Mouse (Mus musculus): ENCODE measurements around the gene Nup107. TPM values are rescaled to one million over a fixed set of nuclear protein-coding genes. Genes with fewer than 3 reads are reported as not detected.
A peak's percentile ranks its signal among the peaks of the same experiment; 100 is the strongest.

Nup107 gene
- polyA plus RNA-seq, 1 experiment from 2014 or later = 104 TPM

- ATAC-seq (replicated peaks; ENCODE audit: low FRiP score) (no peak), DNase-seq (ENCODE audit: low spot score) (no peak)
- 94% methylated on average over 7 of the region's 7 CpGs for WGBS
- H3K27ac ChIP-seq (ENCODE audit: low read depth, low read length) = no peak overlapping the region
- no peak overlapping the region for H3K4me2 ChIP-seq (ENCODE audit: low read depth, low read length, severe bottlenecking)
- no peaks in the 10 kb centered on the region for H3K4me1 ChIP-seq (replicated peaks; ENCODE audit: control insufficient read depth, insufficient read depth, low read length)
- no peak overlapping the region for H3K4me3 ChIP-seq (ENCODE audit: low read depth, low read length)
- H3K36me3 ChIP-seq (ENCODE audit: control insufficient read depth, insufficient read depth, low read length) = no peaks in the 10 kb centered on the region; the same call in 1 of the 2 replicates
- no peak overlapping the region for H3K9ac ChIP-seq (ENCODE audit: low read length)
- H3K27me3 ChIP-seq (ENCODE audit: control insufficient read depth, insufficient read depth, low read length) = no peaks in the 10 kb centered on the region
- H3K9me3 ChIP-seq (ENCODE audit: control insufficient read depth, low read length) = no peaks in the 10 kb centered on the region
Observed at GRCm38 (mm10) chr10:117773106-117773720, 19.3 kb downstream of the Nup107 start.

GRCm38 (mm10) chr10:117772364-117773105 is 20.0 kb downstream of the Nup107 start:
- no peak overlapping the region for H3K4me3 ChIP-seq (ENCODE audit: low read depth, low read length)
- no peak overlapping the region for H3K27ac ChIP-seq (ENCODE audit: low read depth, low read length)
- H3K27me3 ChIP-seq (ENCODE audit: control insufficient read depth, insufficient read depth, low read length) = no peaks in the 10 kb centered on the region
- no peaks in the 10 kb centered on the region for H3K4me1 ChIP-seq (replicated peaks; ENCODE audit: control insufficient read depth, insufficient read depth, low read length)
- WGBS = 91% methylated on average over 17 of the region's 17 CpGs
- H3K9ac ChIP-seq (ENCODE audit: low read length) = no peak overlapping the region
- ATAC-seq (replicated peaks; ENCODE audit: low FRiP score) (no peak), DNase-seq (ENCODE audit: low spot score) (peak; percentile 4)
- no peaks in the 10 kb centered on the region; the same call in 1 of the 2 replicates for H3K36me3 ChIP-seq (ENCODE audit: control insufficient read depth, insufficient read depth, low read length)
- H3K9me3 ChIP-seq (ENCODE audit: control insufficient read depth, low read length) = no peaks in the 10 kb centered on the region
- H3K4me2 ChIP-seq (ENCODE audit: low read depth, low read length, severe bottlenecking) = no peak overlapping the region

- no peak overlapping the region for H3K4me2 ChIP-seq (ENCODE audit: low read depth, low read length, severe bottlenecking)
- WGBS = 96% methylated on average over 10 of the region's 10 CpGs
Observed at GRCm38 (mm10) chr10:117771131-117771510, 21.4 kb downstream of the Nup107 start.

GRCm38 (mm10) chr10:117770286-117771130 is 22.0 kb downstream of the Nup107 start:
- no peaks in the 10 kb centered on the region for H3K9me3 ChIP-seq (ENCODE audit: control insufficient read depth, low read length)
- no peaks in the 10 kb centered on the region for H3K4me1 ChIP-seq (replicated peaks; ENCODE audit: control insufficient read depth, insufficient read depth, low read length)
- peaks cover 3% of the 10 kb centered on the region; the same call in 1 of the 2 replicates for H3K36me3 ChIP-seq (ENCODE audit: control insufficient read depth, insufficient read depth, low read length)
- no peaks in the 10 kb centered on the region for H3K27me3 ChIP-seq (ENCODE audit: control insufficient read depth, insufficient read depth, low read length)
- H3K27ac ChIP-seq (ENCODE audit: low read depth, low read length) = no peak overlapping the region
- H3K9ac ChIP-seq (ENCODE audit: low read length) = no peak overlapping the region
- DNase-seq (ENCODE audit: low spot score) (no peak), ATAC-seq (replicated peaks; ENCODE audit: low FRiP score) (no peak)
- 94% methylated on average over 18 of the region's 18 CpGs for WGBS
- no peak overlapping the region for H3K4me2 ChIP-seq (ENCODE audit: low read depth, low read length, severe bottlenecking)
- H3K4me3 ChIP-seq (ENCODE audit: low read depth, low read length) = no peak overlapping the region

More at GRCm38 (mm10) chr10:117771131-117771510, 21.4 kb downstream of the Nup107 start:
- no peaks in the 10 kb centered on the region for H3K27me3 ChIP-seq (ENCODE audit: control insufficient read depth, insufficient read depth, low read length)
- no peak for DNase-seq (ENCODE audit: low spot score)
- no peaks in the 10 kb centered on the region for H3K4me1 ChIP-seq (replicated peaks; ENCODE audit: control insufficient read depth, insufficient read depth, low read length)
- no peak overlapping the region for H3K27ac ChIP-seq (ENCODE audit: low read depth, low read length)
- ATAC-seq (replicated peaks; ENCODE audit: low FRiP score) = no peak
- H3K4me3 ChIP-seq (ENCODE audit: low read depth, low read length) = no peak overlapping the region
- H3K36me3 ChIP-seq (ENCODE audit: control insufficient read depth, insufficient read depth, low read length) = no peaks in the 10 kb centered on the region; the same call in 1 of the 2 replicates
- H3K9ac ChIP-seq (ENCODE audit: low read length) = no peak overlapping the region
- no peaks in the 10 kb centered on the region for H3K9me3 ChIP-seq (ENCODE audit: control insufficient read depth, low read length)

GRCm38 (mm10) chr10:117769541-117770285 is 22.8 kb downstream of the Nup107 start:
- ATAC-seq (replicated peaks; ENCODE audit: low FRiP score) = no peak
- no peak overlapping the region for H3K27ac ChIP-seq (ENCODE audit: low read depth, low read length)
- no peaks in the 10 kb centered on the region for H3K27me3 ChIP-seq (ENCODE audit: control insufficient read depth, insufficient read depth, low read length)
- no peaks in the 10 kb centered on the region for H3K9me3 ChIP-seq (ENCODE audit: control insufficient read depth, low read length)
- H3K4me3 ChIP-seq (ENCODE audit: low read depth, low read length) = no peak overlapping the region
- 92% methylated on average over 9 of the region's 9 CpGs for WGBS
- DNase-seq (ENCODE audit: low spot score) = no peak
- no peak overlapping the region for H3K9ac ChIP-seq (ENCODE audit: low read length)
- no peak overlapping the region for H3K4me2 ChIP-seq (ENCODE audit: low read depth, low read length, severe bottlenecking)
- peaks cover 5% of the 10 kb centered on the region; the same call in 1 of the 2 replicates for H3K36me3 ChIP-seq (ENCODE audit: control insufficient read depth, insufficient read depth, low read length)
- H3K4me1 ChIP-seq (replicated peaks; ENCODE audit: control insufficient read depth, insufficient read depth, low read length) = no peaks in the 10 kb centered on the region

- Histone ChIP-seq H3K36me3 (ENCODE audit: control insufficient read depth, insufficient read depth, low read length) (peaks cover 5% of the 10 kb centered on the region; the same call in 1 of the 2 replicates), H3K9me3 (ENCODE audit: control insufficient read depth, low read length) (no peaks in the 10 kb centered on the region), H3K4me3 (ENCODE audit: low read depth, low read length) (no peak overlapping the region), H3K9ac (ENCODE audit: low read length) (no peak overlapping the region), H3K27me3 (ENCODE audit: control insufficient read depth, insufficient read depth, low read length) (no peaks in the 10 kb centered on the region), H3K4me1 (replicated peaks; ENCODE audit: control insufficient read depth, insufficient read depth, low read length) (no peaks in the 10 kb centered on the region), H3K27ac (ENCODE audit: low read depth, low read length) (no peak overlapping the region), H3K4me2 (ENCODE audit: low read depth, low read length, severe bottlenecking) (no peak overlapping the region)
- DNase-seq (ENCODE audit: low spot score) (no peak), ATAC-seq (replicated peaks; ENCODE audit: low FRiP score) (no peak)
- 88% methylated on average over 7 of the region's 7 CpGs for WGBS
Observed at GRCm38 (mm10) chr10:117768141-117768440, 24.4 kb downstream of the Nup107 start.

DNA sequence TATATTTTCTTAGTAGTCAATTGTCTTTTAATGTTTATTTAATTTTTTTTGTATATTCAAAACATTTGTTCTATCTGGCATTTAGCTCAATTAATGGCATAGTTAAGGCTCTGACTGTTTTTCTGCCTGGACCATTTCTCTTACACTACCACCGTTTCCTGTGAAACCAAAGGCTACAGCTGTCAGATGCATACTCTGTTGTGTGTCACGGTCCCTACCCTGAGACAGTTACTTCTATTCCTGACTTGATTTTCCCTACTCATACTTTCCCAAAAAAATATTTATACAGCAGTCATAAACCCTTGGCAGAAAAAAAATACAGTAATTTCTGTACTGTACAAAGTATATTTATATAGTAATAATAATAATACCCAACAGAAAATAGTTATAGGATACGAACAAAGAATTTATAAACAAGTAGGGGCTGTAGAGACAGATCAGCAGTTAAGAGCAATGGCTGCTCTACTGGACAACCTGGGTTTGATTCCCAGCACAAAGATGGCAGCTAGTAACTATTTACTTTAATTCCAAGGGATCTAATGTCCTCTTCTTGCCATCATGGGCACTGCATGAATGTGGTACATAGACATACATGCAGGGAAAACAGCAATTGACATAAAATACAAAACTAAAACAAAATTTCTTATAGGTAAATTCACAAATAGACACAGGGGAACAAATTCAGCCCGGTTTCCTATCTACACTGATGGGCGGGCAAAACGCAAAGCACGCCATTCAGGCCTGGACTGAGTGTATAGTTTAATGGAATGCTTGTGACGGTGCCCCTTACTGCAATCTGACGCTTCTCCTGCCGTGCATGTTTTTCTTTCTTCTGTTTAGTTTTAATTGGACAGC is 25.0 kb downstream of the Nup107 start:
- ATAC-seq (replicated peaks; ENCODE audit: low FRiP score) (no peak), DNase-seq (ENCODE audit: low spot score) (no peak)
- peaks cover 5% of the 10 kb centered on the region; the same call in 1 of the 2 replicates for H3K36me3 ChIP-seq (ENCODE audit: control insufficient read depth, insufficient read depth, low read length)
- WGBS = 87% methylated on average over 10 of the region's 10 CpGs
- no peak overlapping the region for H3K27ac ChIP-seq (ENCODE audit: low read depth, low read length)
- H3K4me1 ChIP-seq (replicated peaks; ENCODE audit: control insufficient read depth, insufficient read depth, low read length) = no peaks in the 10 kb centered on the region
- H3K27me3 ChIP-seq (ENCODE audit: control insufficient read depth, insufficient read depth, low read length) = no peaks in the 10 kb centered on the region
- H3K4me2 ChIP-seq (ENCODE audit: low read depth, low read length, severe bottlenecking) = no peak overlapping the region
- H3K9ac ChIP-seq (ENCODE audit: low read length) = no peak overlapping the region
- no peaks in the 10 kb centered on the region for H3K9me3 ChIP-seq (ENCODE audit: control insufficient read depth, low read length)
- H3K4me3 ChIP-seq (ENCODE audit: low read depth, low read length) = no peak overlapping the region

Data from forebrain, embryonic 11.5 days (tissue).